Mouse (Mus musculus) adrenal gland, postnatal 4 days (tissue): Measurements from ENCODE around the gene Snrpb. TPM values are rescaled to one million over a fixed set of nuclear protein-coding genes. Genes with fewer than 3 reads are reported as not detected.

Source experiments
- DNase-seq, 2 experiments: peaks; one replicate each; pipeline ENCODE4 v3.0.0; 2021 to 2022; ENCODE audit warnings: low spot score in 2 of 2, mixed read lengths in 2 of 2
- long read RNA-seq, 2 experiments: library from polyadenylated mRNA; stranded (forward); transcript quantifications; one replicate each; pipeline ENCODE4 v2.0.0; 2021
- total RNA-seq, 2 experiments: library from RNA; stranded (reverse); gene quantifications; 2 replicates each; pipeline ENCODE4 v1.2.3; 2021

The Snrpb gene
- 100 to 1,000 TPM; 231 to 233 TPM for total RNA-seq
- long read RNA-seq, experiment 1, transcript Snrpb-201 (7 exons, 1,161 nt), result major isoform, 326 of 347 reads
- long read RNA-seq, experiment 1, partial matches to known transcripts, result 13 of 347 reads
- long read RNA-seq, experiment 1, other reads (novel, unspliced or antisense), result 8 of 347 reads
- long read RNA-seq, experiment 2, transcript Snrpb-201 (7 exons, 1,161 nt), result major isoform, 331 of 361 reads
- long read RNA-seq, experiment 2, partial matches to known transcripts, result 9 of 361 reads
- long read RNA-seq, experiment 2, other reads (novel, unspliced or antisense), result 18 of 361 reads

DNA sequence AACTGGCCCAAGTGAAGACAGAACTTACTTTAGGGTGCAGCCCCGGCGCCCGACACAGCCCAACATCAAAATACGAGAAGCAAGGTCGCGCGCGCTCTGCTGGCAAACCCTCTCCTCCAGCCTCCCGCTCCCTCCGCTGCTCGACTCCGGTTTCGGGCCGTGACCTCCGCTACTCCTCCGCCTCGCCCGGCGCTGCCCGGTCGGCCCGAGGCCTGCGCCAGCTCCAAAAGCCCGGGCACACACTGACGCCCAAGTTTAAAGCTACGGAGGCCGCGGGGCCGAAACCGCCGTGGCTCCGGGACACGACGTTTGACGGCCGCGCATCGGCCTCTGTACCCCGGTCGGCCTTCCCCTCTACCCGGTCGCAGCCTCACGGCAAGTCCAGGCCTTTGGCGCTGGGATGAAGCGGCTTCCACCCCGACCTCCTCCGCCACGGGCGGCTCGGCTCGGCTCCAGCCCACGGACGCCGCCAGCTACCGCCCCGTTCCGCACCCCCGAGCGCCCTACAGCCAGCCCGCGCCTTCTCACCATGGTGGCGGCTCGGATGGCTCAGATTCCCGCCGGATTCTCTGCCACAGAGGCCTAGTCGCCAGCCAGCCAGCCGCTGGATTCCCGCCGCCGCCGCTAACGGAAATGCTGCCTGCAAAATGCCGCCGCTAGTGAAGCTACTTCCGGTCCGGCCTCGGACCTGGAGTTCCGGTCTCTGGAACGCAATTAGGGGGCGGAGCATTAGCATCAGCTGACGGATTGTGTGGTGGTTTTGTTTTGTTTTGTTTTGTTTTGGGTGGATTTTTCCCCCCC, at the start of gene Snrpb:
Snrpb (minus strand) TSS at position 698 of the 801 bp plus-strand sequence.
- DNase-seq, result peak; percentile 64 to 78

DNA sequence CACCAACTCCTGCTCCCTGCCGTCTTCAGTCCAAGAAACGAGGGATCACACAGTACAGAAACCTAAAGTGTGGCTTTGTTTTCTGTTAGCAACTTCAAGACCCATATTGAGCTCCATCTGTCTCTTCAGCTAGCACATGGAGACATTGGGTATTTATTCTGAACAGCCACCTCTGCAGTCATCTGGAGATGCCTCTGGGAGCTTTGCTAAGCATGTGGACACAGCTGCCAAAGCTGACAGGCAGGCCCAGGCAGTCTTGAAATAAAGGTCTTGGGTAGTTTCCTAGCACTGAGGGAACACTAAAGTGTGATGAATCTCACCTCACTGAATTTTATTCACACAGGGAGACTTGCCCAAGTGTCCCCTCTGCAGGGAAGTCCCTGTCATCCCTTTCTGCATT, 32.4 kb upstream of the Snrpb start:
- DNase-seq, result no peak

- DNase-seq, result no peak
Observed at GRCm38 (mm10) chr2:130209636-130210035, 30.4 kb upstream of the Snrpb start.

GRCm38 (mm10) chr2:130207996-130208395, 28.8 kb upstream of the Snrpb start:
- no peak for DNase-seq

DNA sequence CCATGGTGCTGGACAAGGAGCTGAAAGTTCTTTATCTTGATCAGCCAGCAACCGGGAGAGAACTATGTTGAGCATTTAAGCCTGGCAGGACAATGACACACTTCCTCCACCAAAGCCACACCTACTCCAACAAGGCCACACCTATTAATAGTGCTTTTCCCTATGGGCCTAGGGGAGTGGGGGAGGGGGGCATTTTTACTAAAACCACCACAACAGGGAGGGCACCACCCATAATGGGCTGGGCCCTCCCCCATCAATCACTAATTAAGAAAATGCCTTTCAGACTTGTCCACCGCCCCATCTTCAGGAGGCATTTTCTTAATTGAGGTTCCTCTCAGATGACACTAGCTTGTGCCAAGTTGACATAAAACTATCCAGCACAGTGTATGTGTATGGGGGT, 28.2 kb upstream of the Snrpb start:
- DNase-seq, result no peak

- DNase-seq, result no peak
Observed at GRCm38 (mm10) chr2:130200961-130201360, 21.8 kb upstream of the Snrpb start.

GRCm38 (mm10) chr2:130194894-130195293, 15.7 kb upstream of the Snrpb start, which contains the start of gene Tmc2:
TSS of gene Tmc2 (plus strand) at chr2:130195194.
- no peak for DNase-seq

- no peak for DNase-seq
Observed at GRCm38 (mm10) chr2:130188391-130188790, 9.2 kb upstream of the Snrpb start.

- no peak for DNase-seq
Observed at GRCm38 (mm10) chr2:130179507-130180019, 360 bp upstream of the Snrpb start.

DNA sequence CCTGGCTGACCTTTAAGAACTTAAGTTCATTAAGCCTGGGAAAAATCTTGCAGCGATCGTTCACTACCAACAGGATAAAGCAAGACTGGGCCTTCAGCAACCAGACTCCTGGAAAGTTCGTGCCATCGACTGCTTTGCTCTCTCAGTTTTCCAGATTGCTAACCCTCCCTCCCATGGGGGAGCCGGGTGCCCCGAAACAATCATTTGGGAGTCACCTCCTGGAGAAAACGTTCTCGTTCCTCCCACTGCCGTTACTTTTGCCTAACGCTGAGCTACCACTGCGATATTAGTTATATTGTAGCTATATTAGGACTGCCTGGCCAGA, 860 bp downstream of the Snrpb start:
- no peak for DNase-seq

DNA sequence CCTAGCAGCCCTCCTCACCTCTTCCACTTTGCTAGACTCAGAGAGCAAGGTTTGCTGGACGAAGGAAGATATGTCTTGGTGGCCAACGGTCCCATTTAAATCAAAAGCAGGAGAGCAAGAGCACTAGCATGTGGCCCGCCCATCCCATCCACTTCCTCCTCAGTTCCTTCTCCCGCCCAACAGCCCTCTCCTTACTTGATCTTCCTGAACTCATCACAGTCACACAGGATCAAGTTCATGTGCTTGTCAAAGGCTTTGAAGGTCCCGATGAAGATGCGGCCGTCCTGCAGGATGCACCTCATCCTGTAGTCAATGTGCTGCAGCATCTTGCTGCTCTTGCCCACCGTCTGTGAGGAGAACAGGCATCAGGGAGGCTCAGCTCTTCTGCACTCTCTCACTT, 2.4 kb downstream of the Snrpb start:
- no peak for DNase-seq

- no peak for DNase-seq
Observed at GRCm38 (mm10) chr2:130171674-130172073, 7.5 kb downstream of the Snrpb start.

- DNase-seq, result no peak
Observed at GRCm38 (mm10) chr2:130167861-130168260, 11.3 kb downstream of the Snrpb start.

- no peak for DNase-seq
Observed at GRCm38 (mm10) chr2:130166311-130167214, 12.6 kb downstream of the Snrpb start.

GRCm38 (mm10) chr2:130162701-130163100, 16.5 kb downstream of the Snrpb start:
- no peak for DNase-seq

- no peak for DNase-seq
Observed at GRCm38 (mm10) chr2:130158088-130158437, 21.1 kb downstream of the Snrpb start.

DNA sequence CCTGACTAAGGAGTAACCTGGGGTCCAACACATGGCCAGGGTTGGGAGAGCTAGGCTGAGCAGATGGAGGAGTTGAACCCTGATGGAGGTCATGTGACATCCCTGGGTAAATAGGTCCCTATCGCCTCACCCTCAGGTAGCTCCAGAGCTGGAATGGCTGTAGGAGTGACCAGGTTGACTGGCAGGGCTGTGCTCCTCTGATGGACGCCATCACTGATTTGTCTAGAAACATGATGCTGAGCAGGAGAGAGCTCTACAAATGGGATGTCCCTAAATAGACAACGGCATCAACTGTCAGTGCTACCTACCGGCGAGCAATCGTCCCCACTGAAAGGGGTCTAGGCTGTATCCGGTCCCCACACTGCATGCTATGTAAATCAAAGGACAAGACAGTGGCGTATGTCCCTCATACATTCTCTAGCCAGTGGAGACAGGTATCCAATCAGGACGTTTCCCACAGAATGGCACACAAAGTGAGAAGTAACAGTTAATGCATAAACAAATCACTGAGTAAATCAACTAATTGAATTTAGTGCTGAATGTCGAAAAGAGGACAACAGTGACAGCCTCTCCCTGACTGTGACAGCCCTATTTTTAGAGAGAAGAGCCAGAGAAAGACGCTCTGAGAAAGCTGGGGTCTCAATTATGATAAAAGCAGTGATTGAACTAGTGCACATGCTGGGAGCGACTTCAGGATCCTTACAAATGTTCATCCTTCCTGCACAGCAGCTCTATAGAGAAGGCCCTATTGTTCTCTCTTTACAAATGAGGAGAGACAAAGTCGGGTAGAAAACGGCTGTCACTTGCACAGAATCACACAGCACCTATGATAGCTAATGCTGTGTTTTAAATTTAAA, 21.7 kb downstream of the Snrpb start:
- DNase-seq, result no peak

DNA sequence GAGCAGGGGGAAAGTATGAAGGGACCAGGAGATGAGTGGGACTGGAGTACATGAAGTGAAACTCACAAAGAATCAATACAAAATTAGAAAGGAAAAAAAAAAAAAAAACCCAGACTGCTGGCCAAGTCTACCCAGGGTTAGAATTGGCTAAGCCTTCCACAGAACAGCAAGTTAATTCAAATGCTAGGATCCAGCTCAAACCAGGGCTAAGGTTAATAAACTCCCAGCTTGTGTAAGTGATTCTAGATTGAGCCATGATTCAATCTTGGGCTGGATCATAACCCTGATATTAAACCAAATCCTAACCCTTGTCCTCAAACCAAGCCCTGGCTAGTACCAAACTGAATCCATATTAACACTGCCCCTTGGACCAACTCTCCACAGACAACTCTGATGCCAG, 23.4 kb downstream of the Snrpb start:
- DNase-seq, result no peak

DNA sequence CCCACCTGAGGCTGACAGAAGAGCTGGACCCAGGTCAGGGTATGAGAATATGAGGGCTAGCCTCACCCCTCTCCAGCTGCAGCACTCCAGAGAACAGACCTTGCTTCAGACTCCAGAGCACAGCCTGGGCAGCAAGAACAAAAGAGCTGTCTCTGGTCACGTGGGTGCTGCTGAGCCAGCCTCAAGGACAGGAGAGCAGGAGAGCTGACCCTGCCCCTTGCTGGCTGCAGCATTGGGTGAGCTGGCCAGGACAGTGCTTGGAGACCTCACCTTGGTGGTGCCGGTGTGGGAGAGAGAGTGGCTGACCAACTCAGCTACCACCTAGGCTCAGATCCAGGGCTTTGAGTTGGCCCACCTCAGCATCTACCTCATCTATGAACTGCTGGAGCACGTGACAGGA, 24.0 kb downstream of the Snrpb start:
- DNase-seq, result no peak

- DNase-seq, result no peak
Observed at GRCm38 (mm10) chr2:130146089-130146668, 33.0 kb downstream of the Snrpb start.
